Mouse (Mus musculus) frontal cortex, postnatal 36 days (tissue): ENCODE measurements around the gene Stambpl1.

Experiments used
- DNase-seq, 2 experiments: peaks; one replicate each; pipeline ENCODE4 v3.0.0; 2022; ENCODE audit warnings: low spot score in 2 of 2

Gene Stambpl1

DNA sequence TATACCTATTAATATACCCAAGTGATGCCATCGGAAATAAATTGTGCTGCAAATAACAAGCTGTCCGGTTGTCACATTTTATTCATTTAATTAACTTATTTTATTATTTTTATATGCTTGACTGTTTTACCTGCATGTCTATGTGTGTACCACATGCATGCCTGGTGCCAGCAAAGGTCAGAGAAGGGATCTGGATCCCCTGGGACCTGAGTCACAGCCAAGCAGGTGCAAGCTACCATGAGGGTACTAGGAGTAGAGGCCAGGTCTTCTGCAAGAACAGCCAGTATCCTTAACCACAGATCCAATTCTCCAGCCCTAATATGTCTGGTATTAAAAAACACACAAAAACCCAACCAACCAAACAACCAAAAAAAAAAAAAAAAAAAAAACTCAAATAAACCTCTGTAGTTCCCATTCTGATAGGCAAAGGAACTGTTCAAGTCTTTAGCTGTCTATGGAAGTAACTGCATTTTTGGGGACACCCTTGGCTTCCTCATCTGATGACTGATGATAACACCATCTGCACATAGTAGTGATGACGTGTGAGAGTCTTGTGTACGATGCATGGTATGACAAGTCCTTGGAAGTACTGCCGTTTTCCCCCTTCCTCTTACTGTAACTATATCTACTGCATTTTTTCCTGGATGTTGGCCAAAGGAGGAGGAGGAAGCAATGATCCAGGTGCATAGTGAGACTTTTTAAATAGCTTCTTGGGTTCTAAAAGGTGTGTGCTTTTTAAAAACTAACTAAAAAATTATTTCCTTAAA, 48.4 kb downstream of the Stambpl1 start:
- DNase-seq, result no peak

DNA sequence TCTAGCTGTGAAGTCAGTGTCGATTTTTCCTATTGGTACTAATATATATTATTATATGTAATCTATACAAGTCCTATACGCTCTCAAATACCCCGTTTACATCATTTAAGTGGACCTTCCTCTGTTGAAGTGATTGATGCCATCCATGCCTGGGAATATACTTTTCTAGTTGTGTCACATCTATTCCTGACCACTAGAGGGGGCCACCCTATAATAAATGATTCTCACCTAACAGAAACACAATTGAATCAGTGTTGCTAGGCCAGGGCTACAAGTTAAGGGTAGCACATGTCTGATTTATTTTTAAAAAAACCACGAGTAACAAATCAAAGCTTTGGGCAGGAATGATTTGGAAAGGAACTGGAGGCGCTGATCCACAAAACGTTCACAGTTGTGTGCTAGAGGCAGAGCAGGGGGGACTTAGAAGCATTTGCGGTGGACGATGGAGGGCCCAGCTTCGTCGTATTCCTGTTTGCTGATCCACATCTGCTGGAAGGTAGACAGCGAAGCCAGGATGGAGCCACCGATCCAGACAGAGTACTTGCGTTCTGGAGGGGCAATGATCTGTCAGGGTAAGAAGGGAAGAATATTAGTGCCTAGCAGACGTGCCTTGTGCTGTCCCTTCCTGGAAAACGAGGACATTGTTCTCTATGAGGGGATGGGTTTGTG, 49.4 kb downstream of the Stambpl1 start:
- no peak for DNase-seq

DNA sequence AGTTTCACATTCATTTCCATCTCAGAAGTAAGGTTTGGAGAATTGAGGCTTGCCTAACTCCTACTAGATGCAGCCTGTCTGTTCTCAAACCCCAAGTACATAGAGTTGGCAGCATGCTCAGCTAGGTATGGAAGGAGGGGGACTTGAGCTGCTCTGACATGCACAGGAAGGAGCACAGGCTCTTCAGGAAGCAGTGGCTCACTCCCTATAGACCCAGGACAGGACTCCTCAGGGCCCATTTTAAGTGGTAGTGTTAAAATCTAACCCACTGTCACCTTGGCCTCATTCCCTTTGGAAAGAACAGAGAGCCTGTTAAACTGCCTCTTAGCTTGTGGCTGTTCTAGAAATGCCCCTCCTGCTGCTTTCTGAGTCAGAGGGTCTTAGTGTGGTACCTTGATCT, 50.9 kb downstream of the Stambpl1 start:
- DNase-seq, result no peak

GRCm38 (mm10) chr19:34244056-34244455, 52.0 kb downstream of the Stambpl1 start:
- DNase-seq, result peak in 1 of 2 experiments; percentile 65

DNA sequence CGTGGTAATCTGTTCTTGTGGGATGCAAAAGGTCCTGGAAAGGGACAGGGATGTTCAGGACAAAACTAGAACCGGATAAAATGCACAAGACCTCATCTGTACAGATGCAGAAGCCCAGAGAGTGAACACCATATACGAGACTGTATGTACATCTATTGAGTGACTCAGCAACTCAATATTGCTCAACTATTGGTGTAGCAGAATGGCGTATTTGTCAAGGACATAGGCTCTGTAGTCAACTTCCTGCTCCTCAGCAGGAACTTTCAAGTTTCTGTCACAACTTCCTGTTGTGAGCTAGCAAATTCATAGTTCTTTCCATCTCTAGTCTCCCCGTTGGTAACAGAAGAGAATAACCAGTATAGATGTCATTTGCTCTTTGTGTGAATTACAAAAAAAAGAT, 56.5 kb downstream of the Stambpl1 start:
- DNase-seq, result no peak

DNA sequence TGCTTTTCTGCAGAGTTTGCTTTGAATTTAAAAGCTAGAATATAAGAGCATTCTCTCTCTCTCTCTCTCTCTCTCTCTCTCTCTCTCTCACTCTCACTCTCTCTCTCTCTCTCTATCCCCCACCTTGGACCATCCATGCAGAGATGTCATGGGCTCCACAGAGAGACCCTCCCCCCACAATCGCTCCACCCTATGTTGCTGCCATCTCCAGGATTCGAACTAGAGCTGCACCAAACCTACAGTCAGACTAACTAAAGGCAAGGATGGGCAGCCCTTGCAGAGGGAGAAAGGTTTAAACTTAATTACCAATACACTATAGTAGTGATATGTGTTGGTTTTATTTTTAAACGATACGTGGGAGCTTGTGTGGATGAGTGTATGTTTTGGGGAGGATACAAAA, 58.6 kb downstream of the Stambpl1 start:
- no peak for DNase-seq

DNA sequence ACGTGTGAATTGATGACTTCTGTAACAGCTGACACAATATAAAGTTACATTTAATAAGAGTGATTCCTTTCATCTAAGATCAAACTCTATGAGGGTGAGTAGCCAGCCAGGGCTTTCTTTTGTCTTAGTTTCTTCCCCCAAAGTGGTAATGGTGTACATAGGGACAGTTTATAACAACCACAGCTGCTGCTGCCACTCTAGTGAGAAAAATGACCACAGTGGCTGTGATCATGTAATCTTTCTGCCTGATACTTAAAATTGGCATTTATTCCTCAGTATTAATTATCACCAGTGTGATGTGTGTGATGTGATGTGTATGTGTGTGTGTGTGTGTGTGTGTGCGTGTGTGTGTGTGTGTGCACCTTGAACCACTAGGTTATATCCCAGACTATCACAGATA, 59.9 kb downstream of the Stambpl1 start:
- no peak for DNase-seq

- no peak for DNase-seq
Measured at GRCm38 (mm10) chr19:34252450-34252849, 60.4 kb downstream of the Stambpl1 start.

DNA sequence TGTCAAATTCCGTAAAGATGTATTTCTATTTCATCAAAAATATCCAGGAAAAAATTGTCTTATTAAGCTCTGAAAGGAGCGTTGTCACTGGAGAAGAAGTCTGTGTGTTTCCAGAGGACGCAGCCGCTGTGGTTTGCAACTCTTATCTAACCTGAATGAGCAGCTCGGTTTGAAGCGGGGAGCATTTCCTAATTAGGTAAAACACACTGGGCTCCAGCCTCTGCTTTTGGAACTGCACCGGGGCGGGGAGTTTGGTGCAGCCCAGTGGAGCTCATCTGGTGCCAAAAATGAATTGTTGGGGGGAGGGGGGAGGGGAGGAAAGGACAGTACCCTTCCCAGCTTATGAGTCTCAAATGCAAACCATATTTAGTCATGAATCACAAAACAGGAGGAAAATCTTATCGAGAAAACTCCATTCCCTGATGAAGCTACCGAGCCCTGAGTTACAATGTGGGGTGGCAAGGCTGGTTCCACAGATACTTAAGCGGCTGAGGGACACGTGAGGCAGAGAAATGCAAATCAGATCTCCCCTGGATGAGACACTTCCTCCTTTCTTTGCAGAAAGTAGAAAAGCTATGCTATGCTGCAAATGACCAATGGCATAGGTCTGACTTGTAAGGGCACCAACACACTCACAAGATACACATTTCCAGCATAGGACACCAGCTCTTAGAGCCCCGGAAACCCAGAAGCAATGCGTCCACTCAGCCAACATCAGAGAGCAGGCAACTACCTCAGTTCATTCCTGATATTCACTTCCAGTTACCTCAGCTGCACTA, 62.3 kb downstream of the Stambpl1 start:
- DNase-seq, result no peak

DNA sequence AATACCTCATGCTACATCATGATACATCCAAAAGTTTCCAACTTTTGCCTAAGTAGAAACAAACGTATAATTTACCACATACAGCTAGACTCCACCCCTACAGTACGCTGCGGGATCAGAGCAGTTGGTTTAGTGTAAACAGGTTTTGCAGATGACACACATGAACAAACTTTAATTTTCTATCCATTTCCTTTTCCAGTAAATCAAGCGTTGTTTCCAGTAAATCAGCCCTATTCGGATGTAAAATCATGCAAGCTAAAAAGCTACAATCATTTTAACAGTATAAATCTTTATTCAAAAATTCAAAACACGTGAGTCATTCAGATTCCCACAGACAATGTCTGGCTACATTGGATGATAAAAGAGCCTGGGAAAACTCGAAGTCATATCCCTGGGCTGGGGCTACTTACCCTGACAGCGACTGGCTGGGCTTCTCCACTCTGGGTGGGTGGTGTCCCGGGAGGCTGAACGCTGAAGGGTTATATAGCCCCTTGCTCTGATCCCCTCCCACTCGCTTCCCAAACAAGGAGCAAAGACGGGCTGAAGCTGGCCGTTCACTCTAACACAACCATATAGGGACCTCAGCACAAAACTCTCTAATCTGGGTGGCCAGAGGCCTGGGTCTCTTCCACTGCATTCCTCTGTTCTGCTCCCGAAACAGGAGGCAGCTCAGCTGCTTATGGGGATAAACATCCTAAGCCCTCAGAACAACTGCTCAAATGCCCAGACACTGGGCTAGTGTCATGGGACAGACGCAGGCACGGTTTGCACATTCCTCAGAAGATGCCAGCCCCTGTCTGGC, 63.1 kb downstream of the Stambpl1 start, which contains the start of gene Acta2:
TSS of gene Acta2 (minus strand) at position 711 of the 802 bp plus-strand sequence.
- no peak for DNase-seq

- no peak for DNase-seq
Measured at GRCm38 (mm10) chr19:34256149-34256548, 64.1 kb downstream of the Stambpl1 start.

- no peak for DNase-seq
Measured at GRCm38 (mm10) chr19:34256936-34257335, 64.9 kb downstream of the Stambpl1 start.

GRCm38 (mm10) chr19:34262273-34262974, 70.4 kb downstream of the Stambpl1 start:
- no peak for DNase-seq

- no peak for DNase-seq
Measured at GRCm38 (mm10) chr19:34265604-34266193, 73.7 kb downstream of the Stambpl1 start.

GRCm38 (mm10) chr19:34268991-34269390, 77.0 kb downstream of the Stambpl1 start:
- DNase-seq, result no peak

DNA sequence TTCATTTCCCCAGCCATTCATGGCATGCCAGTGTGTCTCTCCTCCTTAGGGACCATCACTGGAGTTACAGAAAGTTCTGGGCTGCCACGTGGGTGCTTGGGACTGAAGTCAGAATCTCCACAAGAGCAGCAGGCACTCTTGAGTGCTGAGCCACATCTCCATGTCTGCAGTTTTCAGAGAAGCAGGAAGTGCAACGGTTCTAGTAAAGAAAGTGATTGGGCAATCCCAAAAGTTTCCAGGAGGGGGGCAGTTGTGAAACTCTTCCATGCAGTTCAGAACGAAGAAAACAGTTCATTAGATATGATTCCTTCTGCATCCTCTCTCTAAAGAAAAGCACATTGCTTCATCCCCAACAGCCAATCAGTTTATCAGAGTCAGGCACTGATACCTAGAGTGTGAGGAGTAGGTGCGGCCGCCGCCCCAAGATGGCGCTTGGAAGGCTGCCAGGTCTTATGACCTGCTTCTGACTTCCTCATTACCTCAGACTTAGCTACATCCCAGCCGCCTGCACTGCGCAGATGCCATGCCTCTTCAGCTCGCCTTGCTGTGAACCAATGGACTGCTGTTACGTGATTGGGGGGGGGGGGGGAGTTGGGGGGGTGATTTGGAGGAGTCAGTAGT, 78.2 kb downstream of the Stambpl1 start:
- no peak for DNase-seq

- no peak for DNase-seq
Measured at GRCm38 (mm10) chr19:34270824-34271464, 78.9 kb downstream of the Stambpl1 start.

- no peak for DNase-seq
Measured at GRCm38 (mm10) chr19:34273073-34273472, 81.0 kb downstream of the Stambpl1 start.

DNA sequence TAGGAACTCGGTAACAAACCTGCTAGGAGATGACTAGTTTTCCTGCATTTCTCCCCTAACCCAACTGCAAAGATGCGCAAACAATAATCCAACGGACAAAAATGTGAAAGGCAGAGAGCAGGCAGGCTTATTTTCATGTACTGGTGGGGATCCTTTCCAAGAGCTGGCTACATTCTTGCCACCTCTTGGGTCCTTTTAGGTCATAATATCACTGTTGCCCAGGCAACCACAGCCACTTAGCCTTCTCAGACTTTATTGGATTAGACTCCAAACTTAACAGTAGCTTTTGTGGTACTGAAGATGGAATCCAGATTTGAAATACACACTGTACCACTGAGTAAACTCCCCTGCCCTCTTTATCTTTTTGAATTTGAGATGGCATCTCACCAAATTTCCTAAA, 86.0 kb downstream of the Stambpl1 start:
- no peak for DNase-seq

GRCm38 (mm10) chr19:34283614-34284013, 91.6 kb downstream of the Stambpl1 start:
- DNase-seq, result no peak
